Mouse (Mus musculus): Measurements from ENCODE around the gene Ccdc150.

Gene Ccdc150

DNA sequence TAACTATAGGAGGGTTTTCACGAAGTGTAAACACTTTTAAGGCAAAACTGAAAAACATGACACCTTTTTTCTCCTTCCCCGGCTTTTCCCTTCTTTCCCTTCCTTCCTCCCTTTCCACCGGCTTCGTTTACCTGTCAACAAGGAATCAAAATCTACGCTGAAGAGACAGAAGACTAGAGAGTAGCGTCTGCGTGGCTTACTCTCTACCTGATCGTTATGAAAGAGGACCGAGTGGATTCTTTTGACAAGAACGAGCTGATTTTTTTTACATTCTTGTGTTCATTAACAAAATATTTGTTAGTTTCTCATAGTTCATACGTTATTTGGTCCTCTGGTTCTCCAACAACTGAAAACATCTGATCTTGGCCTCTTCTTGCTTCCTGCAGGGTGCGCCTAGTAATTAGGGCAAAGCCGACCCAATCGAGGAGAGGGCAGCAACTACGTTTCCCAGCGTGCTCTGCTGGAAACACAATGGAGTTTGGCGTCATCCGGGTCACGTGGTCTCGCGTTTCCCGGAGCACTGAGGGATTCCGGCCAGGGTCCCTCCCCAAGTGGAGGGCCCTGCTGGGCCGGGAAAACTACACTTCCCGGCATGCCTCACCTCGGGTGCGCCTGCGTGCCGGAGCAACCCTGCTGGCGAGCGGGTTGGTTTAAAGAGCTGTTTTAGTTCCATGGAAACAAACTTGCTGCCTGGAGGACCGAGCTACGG, at the start of gene Ccdc150:
Gene Ccdc150 (plus strand): TSS at position 526 of the 709 bp plus-strand sequence.
- in situ Hi-C loops (cut with MboI; ENCODE audit: low pct_unique_long_range_greater_than_20kb in 1 of 2, low sequenced_read_pairs in 2 of 2, unreplicated experiment in 1 of 2), result no loop called here

DNA sequence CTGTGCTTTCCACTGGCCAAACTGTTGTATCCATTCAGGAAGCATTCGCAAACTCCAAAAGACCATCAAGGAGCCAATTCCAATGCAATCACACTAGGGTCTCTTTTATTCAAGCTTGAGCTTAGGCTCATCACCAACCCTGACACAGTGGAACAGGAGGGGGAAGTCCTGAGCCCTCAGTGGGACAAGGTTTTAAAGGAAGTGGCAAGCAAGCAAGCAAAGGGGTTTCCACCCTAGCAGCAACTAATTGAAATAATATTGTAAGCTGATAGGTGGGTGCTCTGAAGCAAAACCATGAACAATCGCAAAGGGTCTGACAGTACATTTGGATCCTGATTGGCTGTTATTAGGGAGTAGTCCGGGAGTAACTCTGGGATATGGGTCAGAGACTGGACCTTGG, 30.2 kb upstream of the Ccdc150 start:
- in situ Hi-C loops (cut with MboI; ENCODE audit: low pct_unique_long_range_greater_than_20kb in 1 of 2, low sequenced_read_pairs in 2 of 2, unreplicated experiment in 1 of 2), result no loop called here

DNA sequence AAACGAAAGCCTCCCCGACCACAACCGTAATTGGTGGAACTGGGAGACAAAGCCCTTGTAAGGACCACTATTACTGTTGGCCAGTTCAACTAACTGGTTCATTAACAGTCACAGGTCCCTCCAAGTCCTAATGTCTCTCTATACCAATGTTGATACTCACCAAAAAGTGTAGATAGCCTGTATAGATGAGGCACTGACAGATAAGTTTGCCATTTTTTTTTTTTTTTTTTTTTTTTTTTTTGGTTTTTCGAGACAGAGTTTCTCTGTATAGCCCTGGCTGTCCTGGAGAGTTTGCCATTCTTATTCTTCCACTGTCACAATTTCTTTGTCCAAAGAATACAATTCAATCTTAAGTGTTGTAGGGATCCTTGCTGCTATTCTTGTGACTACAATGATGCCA, 7.8 kb upstream of the Ccdc150 start:
- in situ Hi-C loops (cut with MboI; ENCODE audit: low pct_unique_long_range_greater_than_20kb in 1 of 2, low sequenced_read_pairs in 2 of 2, unreplicated experiment in 1 of 2), result no loop called here

DNA sequence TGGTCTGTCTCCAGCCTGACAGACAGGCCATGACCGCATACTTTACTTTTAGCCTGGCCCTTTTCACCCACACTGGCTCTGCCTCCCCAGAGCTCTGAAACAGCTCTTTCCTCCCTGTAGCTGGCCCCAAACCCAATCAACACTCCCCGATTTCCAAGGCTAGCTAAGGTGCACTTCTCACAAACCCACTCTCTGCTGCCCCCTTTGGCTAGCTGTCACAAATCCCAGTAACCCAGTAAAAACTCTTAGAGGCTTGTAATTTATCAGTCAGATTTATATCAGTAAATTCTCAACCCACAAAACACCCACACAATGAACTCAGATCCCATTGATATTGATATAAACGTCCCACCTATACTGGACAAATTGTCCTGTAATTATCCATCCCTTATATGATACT, 25.1 kb downstream of the Ccdc150 start:
- in situ Hi-C loops (cut with MboI; ENCODE audit: low pct_unique_long_range_greater_than_20kb in 1 of 2, low sequenced_read_pairs in 2 of 2, unreplicated experiment in 1 of 2), result no loop called here

DNA sequence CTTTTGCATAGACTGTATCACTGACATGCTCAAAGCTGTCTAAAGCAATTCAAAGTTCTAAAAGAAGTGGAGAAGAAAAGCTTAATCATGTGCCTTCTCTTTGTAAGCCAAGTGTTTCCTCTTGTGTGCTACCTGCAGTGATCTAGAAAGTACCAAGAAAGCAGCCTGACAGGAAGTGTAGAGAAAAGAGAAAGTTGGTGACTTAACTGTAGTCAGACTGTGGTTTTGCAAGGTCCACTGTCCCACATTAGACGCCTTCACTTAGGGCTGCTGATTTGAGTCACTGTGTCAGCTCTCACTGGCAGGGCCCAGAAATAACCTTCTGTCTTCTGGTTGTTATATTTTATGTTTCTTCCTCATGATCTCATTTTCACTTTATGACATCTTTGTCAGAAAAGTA, 29.1 kb downstream of the Ccdc150 start:
- in situ Hi-C loops (cut with MboI; ENCODE audit: low pct_unique_long_range_greater_than_20kb in 1 of 2, low sequenced_read_pairs in 2 of 2, unreplicated experiment in 1 of 2), result no loop called here

DNA sequence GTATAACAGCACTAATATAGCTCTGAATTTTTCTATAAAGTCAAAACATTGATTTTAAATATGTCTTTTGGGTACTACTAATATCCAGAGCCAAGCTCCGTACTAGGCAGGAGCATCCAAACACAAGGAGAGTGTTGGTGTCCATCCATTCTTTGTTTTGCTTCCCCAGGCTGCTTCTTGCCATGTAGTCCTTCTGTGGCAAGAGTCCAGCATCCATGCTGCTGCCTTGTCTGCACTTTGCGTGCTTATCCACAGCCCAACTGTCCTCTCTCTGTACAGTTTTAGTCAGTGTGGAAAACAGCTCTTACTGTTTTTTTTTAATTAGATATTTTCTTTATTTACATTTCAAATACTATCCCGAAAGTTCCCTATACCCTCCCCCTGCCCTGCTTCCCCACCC, 30.2 kb downstream of the Ccdc150 start:
- in situ Hi-C loops (cut with MboI; ENCODE audit: low pct_unique_long_range_greater_than_20kb in 1 of 2, low sequenced_read_pairs in 2 of 2, unreplicated experiment in 1 of 2), result no loop called here

DNA sequence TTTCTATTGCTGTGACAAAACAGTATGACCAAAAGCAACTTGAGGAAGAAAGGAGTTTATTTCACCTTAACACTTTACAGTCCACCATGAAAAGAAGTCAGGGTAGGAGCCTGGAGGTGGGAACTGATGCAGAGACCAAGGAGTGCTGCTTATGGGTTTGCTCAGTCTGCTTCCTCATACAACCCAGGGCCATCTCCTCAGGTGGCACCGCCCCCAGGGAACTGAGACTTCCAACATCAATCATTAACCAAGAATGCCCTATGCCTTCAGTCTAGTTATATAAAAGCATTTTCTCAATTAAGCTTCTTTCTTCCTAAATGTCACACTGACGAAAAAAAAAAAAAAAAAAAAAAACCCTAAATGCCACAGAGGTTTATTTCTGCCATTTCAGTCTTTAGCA, 55.9 kb downstream of the Ccdc150 start:
- in situ Hi-C loops (cut with MboI; ENCODE audit: low pct_unique_long_range_greater_than_20kb in 1 of 2, low sequenced_read_pairs in 2 of 2, unreplicated experiment in 1 of 2), result no loop called here

DNA sequence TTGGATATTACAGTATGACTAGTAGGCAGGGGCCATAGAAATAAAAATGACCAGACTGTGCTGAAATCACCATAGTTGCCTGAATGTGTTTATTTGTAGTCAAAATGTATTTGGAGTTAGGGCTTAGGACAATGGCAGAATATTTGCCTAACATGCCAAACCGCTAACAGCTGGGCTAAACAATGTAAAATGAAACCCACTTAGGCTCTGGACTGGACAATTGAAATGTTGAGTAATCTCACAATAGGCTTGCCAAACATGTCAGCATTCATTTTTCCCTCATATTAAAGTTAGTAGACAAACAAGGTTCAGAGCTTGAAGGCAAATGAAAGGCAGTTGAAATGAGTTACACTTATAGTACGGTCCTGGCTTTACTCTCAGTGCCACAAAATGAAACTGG, 76.2 kb downstream of the Ccdc150 start:
- in situ Hi-C loops (cut with MboI; ENCODE audit: low pct_unique_long_range_greater_than_20kb in 1 of 2, low sequenced_read_pairs in 2 of 2, unreplicated experiment in 1 of 2), result no loop called here

DNA sequence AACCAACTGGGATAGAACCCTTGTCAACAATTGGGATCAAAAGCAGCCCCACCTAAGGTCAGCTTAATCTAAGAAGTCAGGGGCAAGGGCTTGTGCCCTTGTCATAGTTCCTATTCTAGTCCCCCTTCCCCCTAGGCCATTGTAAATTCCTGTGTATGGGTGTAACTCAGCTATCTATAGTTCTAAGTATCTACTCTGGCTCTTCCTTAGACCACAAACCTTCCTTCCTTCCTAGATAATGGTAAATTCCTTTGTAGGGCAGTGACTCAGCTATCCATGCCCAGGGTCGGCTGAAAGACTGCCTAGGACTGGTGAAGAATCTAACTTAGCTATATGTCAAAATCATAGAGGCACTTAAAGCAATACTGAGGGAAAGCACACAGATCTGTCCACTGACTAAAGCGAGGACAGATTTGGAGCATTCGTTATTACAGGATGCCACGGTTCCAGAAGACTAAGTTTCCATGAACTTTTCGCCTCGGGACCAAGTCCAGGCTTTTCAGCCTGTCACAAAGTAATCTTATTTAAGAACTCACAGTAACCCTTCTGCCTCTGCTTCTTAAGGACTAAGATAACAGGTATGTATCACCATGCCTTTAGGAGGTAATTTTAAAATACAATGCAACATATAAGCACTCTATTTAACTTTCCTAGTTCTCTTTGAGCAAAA, 77.5 kb downstream of the Ccdc150 start:
- in situ Hi-C loops (cut with MboI; ENCODE audit: low pct_unique_long_range_greater_than_20kb in 1 of 2, low sequenced_read_pairs in 2 of 2, unreplicated experiment in 1 of 2), result no loop called here

DNA sequence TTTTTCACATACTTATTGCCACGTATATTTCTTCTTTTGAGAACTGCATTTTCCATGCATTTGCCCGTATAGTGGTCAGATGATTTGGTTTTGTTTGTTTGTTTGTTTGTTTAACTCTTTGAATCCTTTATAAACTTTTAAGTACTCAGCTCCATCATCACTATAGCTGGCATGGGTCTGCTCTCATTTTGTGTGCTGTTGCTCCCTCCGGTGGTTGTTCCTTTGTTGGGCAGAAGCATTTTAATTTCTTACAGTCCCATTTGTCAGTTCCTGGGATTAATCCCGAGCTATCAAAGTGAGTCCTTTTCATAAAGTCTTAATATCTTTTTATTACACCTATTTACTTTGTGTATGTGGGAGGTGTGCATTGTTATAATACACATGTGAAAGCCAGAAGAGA, 82.5 kb downstream of the Ccdc150 start:
- in situ Hi-C loops (cut with MboI; ENCODE audit: low pct_unique_long_range_greater_than_20kb in 1 of 2, low sequenced_read_pairs in 2 of 2, unreplicated experiment in 1 of 2), result no loop called here

DNA sequence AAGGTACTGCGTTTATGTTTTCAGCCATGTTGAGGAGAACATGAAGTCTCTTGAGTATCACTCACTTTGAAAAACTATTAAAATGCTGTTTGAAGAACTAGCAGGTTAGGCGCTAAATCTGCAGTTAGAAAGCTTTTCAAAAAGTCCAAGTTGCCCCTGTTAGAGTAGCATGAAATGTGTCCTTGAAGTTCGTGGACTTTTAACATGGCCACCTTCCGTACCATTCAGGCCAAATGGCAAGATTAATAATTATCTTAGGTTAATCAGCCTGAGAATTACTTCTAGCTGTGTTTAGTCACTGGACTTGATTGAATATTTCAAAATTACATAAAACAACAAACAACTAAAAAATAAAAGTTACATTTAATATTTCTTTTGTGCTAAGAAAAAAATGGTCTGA, 104.3 kb downstream of the Ccdc150 start:
- in situ Hi-C loops (cut with MboI; ENCODE audit: low pct_unique_long_range_greater_than_20kb in 1 of 2, low sequenced_read_pairs in 2 of 2, unreplicated experiment in 1 of 2), result loop anchor here in 1 of 2 experiments (25.0 kb wide), 2 partner anchors 417 to 642 kb away; partner anchors contain the start of gene Dnah7a

DNA sequence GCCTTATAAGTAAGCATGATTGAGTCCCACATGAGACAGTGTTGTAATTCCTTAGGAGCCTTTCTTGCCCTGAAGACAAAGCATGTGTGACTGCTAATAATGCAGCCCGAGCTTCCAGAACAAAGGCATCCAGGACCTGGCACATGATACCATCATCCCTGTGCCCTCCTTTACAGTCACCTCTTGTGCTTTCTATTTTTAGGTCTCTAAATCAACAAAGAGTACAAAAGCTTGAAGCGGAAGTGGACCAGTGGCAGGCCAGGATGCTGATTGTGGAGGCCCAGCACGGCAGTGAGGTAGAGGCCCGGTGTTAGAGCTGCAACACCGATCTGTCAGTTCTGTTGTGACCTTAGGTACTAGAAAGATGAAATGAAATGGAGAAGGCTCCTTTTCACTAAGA, 105.0 kb downstream of the Ccdc150 start:
- in situ Hi-C loops (cut with MboI; ENCODE audit: low pct_unique_long_range_greater_than_20kb in 1 of 2, low sequenced_read_pairs in 2 of 2, unreplicated experiment in 1 of 2), result loop anchor here in 1 of 2 experiments (25.0 kb wide), 2 partner anchors 418 to 643 kb away; partner anchors contain the start of gene Dnah7a

DNA sequence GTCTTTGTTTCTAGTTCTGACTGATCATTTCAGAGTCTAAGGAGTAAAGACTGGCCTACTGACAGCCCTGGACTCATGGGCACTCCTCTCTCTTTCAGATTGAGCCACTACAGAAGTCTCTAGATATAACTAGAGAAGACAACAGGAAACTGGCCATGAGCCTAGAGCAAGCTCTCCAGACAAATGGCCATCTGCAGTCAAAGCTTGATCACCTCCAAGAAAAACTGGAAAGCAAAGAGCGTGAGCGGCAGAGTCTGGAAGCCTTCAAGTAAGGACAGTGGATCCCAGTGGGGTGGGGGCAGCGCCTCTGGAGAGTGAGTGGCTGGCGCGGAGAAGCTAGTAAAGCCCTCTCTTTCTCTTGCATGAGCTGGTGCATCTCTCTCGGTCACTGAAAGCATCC, 106.1 kb downstream of the Ccdc150 start:
- in situ Hi-C loops (cut with MboI; ENCODE audit: low pct_unique_long_range_greater_than_20kb in 1 of 2, low sequenced_read_pairs in 2 of 2, unreplicated experiment in 1 of 2), result loop anchor here in 1 of 2 experiments (25.0 kb wide), 2 partner anchors 419 to 644 kb away; partner anchors contain the start of gene Dnah7a

DNA sequence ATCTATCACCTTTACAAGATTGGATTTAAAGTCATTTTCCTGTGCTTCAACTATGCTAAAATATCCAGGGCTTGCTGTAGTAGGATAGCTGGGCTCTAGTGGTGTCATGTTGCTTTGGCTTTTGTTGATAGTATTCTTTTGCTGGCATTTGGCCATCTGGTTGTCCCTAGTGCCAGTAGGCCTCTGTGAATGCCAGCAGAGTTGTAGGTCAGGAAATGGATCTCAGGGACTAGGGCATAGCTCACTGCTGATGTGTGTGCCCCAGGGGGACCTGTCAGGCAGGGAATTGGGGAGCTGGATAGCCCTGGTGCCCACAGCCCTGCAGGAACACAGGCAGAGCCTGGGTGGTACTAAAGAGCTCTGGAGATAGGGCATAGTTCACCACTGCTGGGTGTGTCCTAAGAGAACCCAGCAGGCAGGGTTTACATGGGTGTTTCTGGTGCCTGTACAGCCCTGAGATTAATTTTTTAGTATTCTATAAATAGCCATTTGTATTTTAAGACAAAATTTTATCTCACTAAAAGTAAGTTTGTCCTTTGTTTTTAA, 127.1 kb downstream of the Ccdc150 start:
- in situ Hi-C loops (cut with MboI; ENCODE audit: low pct_unique_long_range_greater_than_20kb in 1 of 2, low sequenced_read_pairs in 2 of 2, unreplicated experiment in 1 of 2), result no loop called here

DNA sequence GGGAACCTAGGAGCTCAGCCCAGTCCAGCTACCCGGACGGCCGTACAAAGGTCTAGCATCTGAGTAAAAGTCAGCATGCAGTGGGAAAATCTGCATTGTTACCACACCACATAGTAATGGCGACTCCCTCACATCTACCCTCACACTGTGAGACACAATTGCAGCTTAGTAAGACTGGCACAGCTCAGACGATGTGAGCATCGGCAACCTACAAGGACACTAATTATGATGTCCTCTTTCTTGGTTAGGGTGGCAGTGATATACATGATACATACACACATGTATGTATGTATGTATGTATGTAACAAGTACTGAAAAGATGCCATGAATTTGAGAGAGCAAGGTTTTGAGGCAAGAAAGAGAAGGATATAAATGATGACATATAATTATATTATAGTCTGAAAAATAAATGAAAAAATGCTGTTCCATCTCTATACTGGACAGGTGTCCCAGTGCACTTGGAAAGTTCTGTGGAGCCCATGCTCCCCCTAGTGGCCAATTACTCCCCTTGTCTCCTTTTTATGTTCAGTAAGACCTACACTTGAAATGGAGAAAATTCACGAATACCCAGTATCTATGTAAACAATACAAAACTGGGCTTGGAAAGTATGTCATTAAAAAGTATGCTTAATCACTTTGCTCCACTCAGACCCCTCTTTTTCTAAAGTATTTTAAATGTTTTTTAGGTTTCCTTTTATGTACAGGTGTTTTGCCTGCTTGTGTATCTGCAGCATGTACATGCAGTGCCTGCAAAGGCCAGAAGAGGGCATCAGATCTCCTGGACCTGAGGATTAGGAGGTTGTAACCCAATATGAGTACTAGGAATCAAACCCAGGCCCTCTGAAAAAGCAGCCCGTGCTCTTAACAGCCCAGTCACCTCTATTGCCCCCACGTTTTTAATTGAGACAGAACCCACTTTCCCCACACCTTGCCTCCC, 130.8 kb downstream of the Ccdc150 start:
- in situ Hi-C loops (cut with MboI; ENCODE audit: low pct_unique_long_range_greater_than_20kb in 1 of 2, low sequenced_read_pairs in 2 of 2, unreplicated experiment in 1 of 2), result no loop called here

DNA sequence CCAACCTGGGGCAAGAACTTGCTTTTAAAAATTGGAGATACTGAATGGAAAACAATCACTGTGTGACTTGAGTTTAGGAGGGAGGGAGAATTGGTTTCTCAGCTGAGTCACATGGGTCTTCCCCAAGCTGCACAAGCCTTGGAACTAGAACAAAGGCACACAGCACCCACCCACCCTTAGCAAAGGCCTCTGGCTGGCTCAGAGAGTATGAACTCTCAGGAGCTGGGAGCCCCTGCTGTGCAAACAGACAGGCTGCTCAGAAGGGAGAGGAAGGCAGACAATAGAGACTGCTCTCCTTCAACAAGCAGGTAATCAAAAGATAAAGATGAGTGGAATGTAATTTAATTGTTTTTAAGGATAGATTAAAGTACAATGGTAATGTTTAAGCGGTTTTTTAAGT, 133.7 kb downstream of the Ccdc150 start:
- in situ Hi-C loops (cut with MboI; ENCODE audit: low pct_unique_long_range_greater_than_20kb in 1 of 2, low sequenced_read_pairs in 2 of 2, unreplicated experiment in 1 of 2), result no loop called here

DNA sequence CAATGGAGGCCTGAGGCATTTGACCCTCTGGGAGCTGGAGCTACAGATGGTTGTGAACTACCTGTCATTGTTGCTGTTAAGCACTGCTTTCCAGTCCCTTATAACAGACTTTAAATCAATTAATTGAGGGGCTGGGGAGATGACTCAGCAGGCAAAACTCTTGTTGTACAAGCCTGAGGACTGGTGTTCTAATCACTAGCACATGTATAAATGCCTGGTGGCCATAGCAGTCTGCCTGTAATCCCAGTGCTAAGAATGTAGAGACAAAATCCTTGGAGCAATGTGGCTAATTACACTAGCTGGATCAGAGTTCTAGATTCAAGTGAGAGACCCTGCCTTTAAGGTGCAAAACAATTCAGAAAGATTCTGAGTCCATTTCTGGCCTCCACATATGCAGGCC, 152.3 kb downstream of the Ccdc150 start:
- in situ Hi-C loops (cut with MboI; ENCODE audit: low pct_unique_long_range_greater_than_20kb in 1 of 2, low sequenced_read_pairs in 2 of 2, unreplicated experiment in 1 of 2), result loop anchor here in 1 of 2 experiments (25.0 kb wide), 1 partner anchor 585 kb away; no protein-coding TSS in a partner anchor
